Mouse (Mus musculus): ENCODE measurements around the gene Prss30. TPM values are rescaled to one million over a fixed set of nuclear protein-coding genes. Genes with fewer than 3 reads are reported as not detected.
"Not testable (repeated sequence)": the region's sequence is repeated elsewhere in the genome, so short reads cannot be mapped to it uniquely, and the experiment has no call there.

The Prss30 gene
- polyA plus RNA-seq, 1 experiment from 2014 or later = 0.18 TPM

GRCm38 (mm10) chr17:23968780-23969179, 11.6 kb downstream of the Prss30 start:
- 49% methylated on average over 2 of the region's 2 CpGs for WGBS
- H3K9me3 ChIP-seq (replicated peaks; ENCODE audit: control insufficient read depth, low read length) = no peaks in the 10 kb centered on the region
- no peak for ATAC-seq (ENCODE audit: insufficient read depth, low FRiP score)

GRCm38 (mm10) chr17:23966658-23967401, 13.5 kb downstream of the Prss30 start:
- Histone ChIP-seq H3K4me2 (ENCODE audit: low read depth, low read length) (no peak overlapping the region), H3K4me1 (ENCODE audit: control insufficient read depth, insufficient read depth, low read length) (no peaks in the 10 kb centered on the region), H3K4me3 (replicated peaks; ENCODE audit: low read length) (no peak overlapping the region), H3K27ac (ENCODE audit: low read length) (peak overlapping the region; percentile 33; the same call in 1 of the 2 replicates), H3K36me3 (ENCODE audit: control insufficient read depth, insufficient read depth, low read length) (no peaks in the 10 kb centered on the region), H3K9ac (ENCODE audit: low read length) (no peak overlapping the region), H3K9me3 (replicated peaks; ENCODE audit: control insufficient read depth, low read length) (no peaks in the 10 kb centered on the region), H3K27me3 (ENCODE audit: control insufficient read depth, insufficient read depth, low read length) (no peaks in the 10 kb centered on the region)
- 74% methylated on average over 10 of the region's 10 CpGs for WGBS
- peak; percentile 69; the same call in 1 of the 2 replicates for ATAC-seq (ENCODE audit: insufficient read depth, low FRiP score)

More at GRCm38 (mm10) chr17:23968780-23969179, 11.6 kb downstream of the Prss30 start:
- H3K36me3 ChIP-seq (ENCODE audit: control insufficient read depth, insufficient read depth, low read length) = no peaks in the 10 kb centered on the region
- no peaks in the 10 kb centered on the region for H3K4me1 ChIP-seq (ENCODE audit: control insufficient read depth, insufficient read depth, low read length)
- no peak overlapping the region for H3K4me2 ChIP-seq (ENCODE audit: low read depth, low read length)
- no peak overlapping the region for H3K27ac ChIP-seq (ENCODE audit: low read length)
- H3K4me3 ChIP-seq (replicated peaks; ENCODE audit: low read length) = no peak overlapping the region
- no peaks in the 10 kb centered on the region for H3K27me3 ChIP-seq (ENCODE audit: control insufficient read depth, insufficient read depth, low read length)
- H3K9ac ChIP-seq (ENCODE audit: low read length) = no peak overlapping the region

GRCm38 (mm10) chr17:23965805-23966425, 14.5 kb downstream of the Prss30 start:
- ATAC-seq (ENCODE audit: insufficient read depth, low FRiP score) = no peak
- Histone ChIP-seq H3K4me2 (ENCODE audit: low read depth, low read length) (no peak overlapping the region), H3K27me3 (ENCODE audit: control insufficient read depth, insufficient read depth, low read length) (no peaks in the 10 kb centered on the region), H3K4me1 (ENCODE audit: control insufficient read depth, insufficient read depth, low read length) (no peaks in the 10 kb centered on the region), H3K4me3 (replicated peaks; ENCODE audit: low read length) (no peak overlapping the region), H3K36me3 (ENCODE audit: control insufficient read depth, insufficient read depth, low read length) (no peaks in the 10 kb centered on the region), H3K27ac (ENCODE audit: low read length) (no peak overlapping the region), H3K9me3 (replicated peaks; ENCODE audit: control insufficient read depth, low read length) (no peaks in the 10 kb centered on the region), H3K9ac (ENCODE audit: low read length) (no peak overlapping the region)
- WGBS = 48% methylated on average over 6 of the region's 6 CpGs

GRCm38 (mm10) chr17:23961573-23962122, 18.7 kb downstream of the Prss30 start:
- Histone ChIP-seq H3K4me2 (ENCODE audit: low read depth, low read length) (no peak overlapping the region), H3K9me3 (replicated peaks; ENCODE audit: control insufficient read depth, low read length) (no peaks in the 10 kb centered on the region), H3K27ac (ENCODE audit: low read length) (no peak overlapping the region), H3K4me1 (ENCODE audit: control insufficient read depth, insufficient read depth, low read length) (0 out of 2 replicates have a peak, but pooled peaks cover 7% of the 10 kb centered on the region), H3K27me3 (ENCODE audit: control insufficient read depth, insufficient read depth, low read length) (no peaks in the 10 kb centered on the region), H3K9ac (ENCODE audit: low read length) (no peak overlapping the region), H3K36me3 (ENCODE audit: control insufficient read depth, insufficient read depth, low read length) (no peaks in the 10 kb centered on the region), H3K4me3 (replicated peaks; ENCODE audit: low read length) (no peak overlapping the region)
- ATAC-seq (ENCODE audit: insufficient read depth, low FRiP score) = no peak
- 61% methylated on average over 4 of the region's 4 CpGs for WGBS

- Histone ChIP-seq H3K27ac (ENCODE audit: low read length) (peak overlapping the region; percentile 15; the same call in 1 of the 2 replicates), H3K9ac (ENCODE audit: low read length) (peak overlapping the region; percentile 54; the same call in 1 of the 2 replicates), H3K4me3 (replicated peaks; ENCODE audit: low read length) (no peak overlapping the region), H3K27me3 (ENCODE audit: control insufficient read depth, insufficient read depth, low read length) (no peaks in the 10 kb centered on the region), H3K4me1 (ENCODE audit: control insufficient read depth, insufficient read depth, low read length) (0 out of 2 replicates have a peak, but pooled peaks cover 7% of the 10 kb centered on the region), H3K4me2 (ENCODE audit: low read depth, low read length) (no peak overlapping the region), H3K36me3 (ENCODE audit: control insufficient read depth, insufficient read depth, low read length) (no peaks in the 10 kb centered on the region), H3K9me3 (replicated peaks; ENCODE audit: control insufficient read depth, low read length) (no peaks in the 10 kb centered on the region)
- 39% methylated on average over 3 of the region's 3 CpGs for WGBS
- peak; percentile 88 for ATAC-seq (ENCODE audit: insufficient read depth, low FRiP score)
Observed at GRCm38 (mm10) chr17:23960084-23960738, 20.2 kb downstream of the Prss30 start.

- Histone ChIP-seq H3K27me3 (ENCODE audit: control insufficient read depth, insufficient read depth, low read length) (no peaks in the 10 kb centered on the region), H3K4me1 (ENCODE audit: control insufficient read depth, insufficient read depth, low read length) (0 out of 2 replicates have a peak, but pooled peaks cover 6% of the 10 kb centered on the region), H3K9ac (ENCODE audit: low read length) (no peak within 1 kb of the TSS), H3K4me2 (ENCODE audit: low read depth, low read length) (no peak within 1 kb of the TSS), H3K4me3 (replicated peaks; ENCODE audit: low read length) (no peak within 1 kb of the TSS), H3K27ac (ENCODE audit: low read length) (no peak within 1 kb of the TSS), H3K9me3 (replicated peaks; ENCODE audit: control insufficient read depth, low read length) (no peaks in the 10 kb centered on the region), H3K36me3 (ENCODE audit: control insufficient read depth, insufficient read depth, low read length) (no peaks in the 10 kb centered on the region)
- no peak for ATAC-seq (ENCODE audit: insufficient read depth, low FRiP score)
- 74% methylated on average over 5 of the region's 5 CpGs for WGBS
Observed at GRCm38 (mm10) chr17:23955174-23955573, 25.2 kb downstream of the Prss30 start, which contains the start of gene Sbpl. Gene Sbpl, minus strand, starts transcription at chr17:23955274.

- H3K27ac ChIP-seq (ENCODE audit: low read length); H3K4me3 ChIP-seq (replicated peaks; ENCODE audit: low read length); H3K36me3 ChIP-seq (ENCODE audit: control insufficient read depth, insufficient read depth, low read length); H3K4me2 ChIP-seq (ENCODE audit: low read depth, low read length); ATAC-seq (ENCODE audit: insufficient read depth, low FRiP score); H3K9ac ChIP-seq (ENCODE audit: low read length); H3K4me1 ChIP-seq (ENCODE audit: control insufficient read depth, insufficient read depth, low read length); H3K9me3 ChIP-seq (replicated peaks; ENCODE audit: control insufficient read depth, low read length); H3K27me3 ChIP-seq (ENCODE audit: control insufficient read depth, insufficient read depth, low read length): not testable (repeated sequence)
- 71% methylated on average over 4 of the region's 4 CpGs for WGBS
Observed at GRCm38 (mm10) chr17:23950828-23951227, 29.5 kb downstream of the Prss30 start.

- H3K9ac ChIP-seq (ENCODE audit: low read length) = no peak overlapping the region
- no peaks in the 10 kb centered on the region for H3K4me1 ChIP-seq (ENCODE audit: control insufficient read depth, insufficient read depth, low read length)
- H3K27ac ChIP-seq (ENCODE audit: low read length) = no peak overlapping the region
- no peaks in the 10 kb centered on the region for H3K9me3 ChIP-seq (replicated peaks; ENCODE audit: control insufficient read depth, low read length)
- 77% methylated on average over 2 of the region's 2 CpGs for WGBS
- H3K4me3 ChIP-seq (replicated peaks; ENCODE audit: low read length) = no peak overlapping the region
- H3K36me3 ChIP-seq (ENCODE audit: control insufficient read depth, insufficient read depth, low read length) = no peaks in the 10 kb centered on the region
- no peak for ATAC-seq (ENCODE audit: insufficient read depth, low FRiP score)
- H3K4me2 ChIP-seq (ENCODE audit: low read depth, low read length) = no peak overlapping the region
- H3K27me3 ChIP-seq (ENCODE audit: control insufficient read depth, insufficient read depth, low read length) = no peaks in the 10 kb centered on the region
Observed at GRCm38 (mm10) chr17:23949068-23949467, 31.3 kb downstream of the Prss30 start.
